Mouse (Mus musculus): ENCODE measurements around the gene Ccr8.
"Not testable (repeated sequence)": the region's sequence is repeated elsewhere in the genome, so short reads cannot be mapped to it uniquely, and the experiment has no call there.

Ccr8 gene

DNA sequence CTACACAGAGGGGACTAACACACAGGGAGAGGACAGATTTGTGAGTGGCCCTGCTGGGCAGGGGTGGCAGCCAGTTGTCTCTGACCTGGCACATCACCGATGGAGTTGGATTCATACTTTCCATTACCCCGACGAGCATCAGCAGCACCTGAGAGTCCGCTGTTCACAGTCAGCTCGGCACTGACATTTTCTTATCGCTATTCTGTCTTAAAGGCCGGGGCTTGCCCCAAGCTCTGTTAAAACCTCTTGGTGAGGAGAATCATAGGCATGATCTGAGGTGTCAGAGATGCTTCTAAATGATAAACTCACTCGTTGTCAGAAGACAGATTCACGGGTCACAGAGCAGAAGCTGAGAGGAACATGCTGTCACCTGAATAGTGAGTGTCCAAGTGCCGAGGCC is 828 bp upstream of the Ccr8 start:
- DNase-seq (ENCODE audit: low spot score): no peak

DNA sequence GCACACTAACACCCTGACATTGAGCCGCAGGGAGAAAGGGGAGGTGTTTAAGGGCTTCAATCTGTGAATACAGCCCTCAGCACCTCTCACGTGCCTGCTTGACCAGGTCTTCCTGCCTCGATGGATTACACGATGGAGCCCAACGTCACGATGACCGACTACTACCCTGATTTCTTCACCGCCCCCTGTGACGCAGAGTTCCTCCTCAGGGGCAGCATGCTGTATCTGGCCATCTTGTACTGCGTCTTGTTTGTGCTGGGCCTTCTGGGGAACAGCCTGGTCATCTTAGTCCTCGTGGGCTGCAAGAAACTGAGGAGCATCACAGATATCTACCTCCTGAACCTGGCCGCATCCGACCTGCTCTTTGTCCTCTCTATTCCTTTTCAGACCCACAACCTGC is 1.8 kb downstream of the Ccr8 start:
- no peak for DNase-seq (ENCODE audit: low spot score)

DNA sequence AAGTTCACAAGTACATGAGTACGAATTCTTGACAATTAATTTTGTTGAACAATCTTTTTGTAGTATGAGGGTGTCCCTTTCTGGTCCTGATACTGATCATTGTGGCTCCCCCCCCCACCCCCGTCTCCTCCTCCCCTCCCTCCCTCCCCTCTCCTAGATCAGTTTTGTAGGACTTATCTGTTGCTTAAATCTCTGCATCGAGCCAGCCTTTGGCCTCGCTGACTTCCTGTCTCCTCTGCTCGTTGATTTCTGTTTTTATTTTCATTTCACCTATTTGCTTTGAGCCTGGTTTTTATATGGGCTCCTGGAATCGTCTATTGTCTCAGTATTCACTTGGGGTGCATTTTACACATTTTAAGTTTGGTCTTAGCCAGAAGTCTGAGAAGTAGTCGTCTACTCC is 4.0 kb downstream of the Ccr8 start:
- DNase-seq (ENCODE audit: low spot score): no peak

DNA sequence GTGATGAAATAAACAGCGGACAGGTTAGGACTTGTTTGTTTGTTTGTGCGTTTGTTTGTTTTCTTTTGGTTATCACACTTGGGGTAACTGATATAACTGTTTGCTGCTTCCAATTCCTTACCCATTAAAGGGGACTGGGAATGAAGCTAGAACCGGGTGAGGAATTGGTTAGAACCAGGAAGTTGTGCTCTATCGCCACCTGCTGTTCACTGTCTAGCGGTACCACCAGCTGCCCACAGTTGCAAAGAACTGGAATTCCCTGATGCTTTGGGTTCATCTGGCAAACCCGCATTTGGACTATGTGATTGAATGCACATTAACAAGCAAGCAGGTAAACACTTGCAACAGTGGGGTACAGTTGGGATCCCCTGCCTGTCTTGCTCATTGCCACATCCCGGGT is 6.8 kb downstream of the Ccr8 start:
- peak; percentile 51 for DNase-seq (ENCODE audit: low spot score)

DNA sequence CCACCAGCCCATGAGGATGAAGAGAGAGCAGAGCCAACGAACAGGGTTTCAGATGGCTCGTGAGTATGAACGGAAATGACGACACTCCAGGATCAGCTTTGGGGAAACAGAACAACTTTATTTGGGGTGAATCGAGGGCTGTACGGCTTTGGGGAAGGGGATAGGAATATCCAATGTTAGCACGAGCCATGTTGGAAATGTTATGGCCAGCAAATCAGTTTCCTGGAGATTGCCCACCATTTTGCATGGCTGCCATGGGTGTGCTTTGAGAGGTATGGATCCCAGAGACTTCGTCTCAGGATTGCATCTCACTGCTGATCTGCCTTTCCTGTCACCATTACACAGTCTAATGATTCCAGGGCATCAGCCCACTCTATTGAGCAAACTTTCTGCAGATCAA is 7.4 kb downstream of the Ccr8 start:
- no peak for DNase-seq (ENCODE audit: low spot score)

DNA sequence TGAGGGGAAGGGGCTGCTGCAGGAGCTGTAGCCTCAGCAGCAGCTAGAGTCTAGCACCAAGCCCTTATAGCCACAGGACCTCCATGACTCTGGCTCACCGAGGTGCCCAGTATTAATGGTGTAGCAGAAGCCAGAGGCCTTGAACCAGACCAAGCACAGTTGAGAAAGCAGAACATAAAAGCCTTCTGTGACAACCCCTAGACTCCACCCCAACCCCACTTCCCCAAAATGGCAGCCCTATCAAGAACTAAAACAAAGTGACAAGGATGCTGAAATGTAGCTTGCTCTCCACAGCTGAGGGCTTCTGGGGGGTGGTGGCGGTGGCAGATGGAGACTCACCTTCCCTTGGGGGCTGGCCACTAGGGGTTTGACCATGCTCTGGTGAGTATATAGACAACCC is 9.3 kb downstream of the Ccr8 start:
- no peak for DNase-seq (ENCODE audit: low spot score)

DNA sequence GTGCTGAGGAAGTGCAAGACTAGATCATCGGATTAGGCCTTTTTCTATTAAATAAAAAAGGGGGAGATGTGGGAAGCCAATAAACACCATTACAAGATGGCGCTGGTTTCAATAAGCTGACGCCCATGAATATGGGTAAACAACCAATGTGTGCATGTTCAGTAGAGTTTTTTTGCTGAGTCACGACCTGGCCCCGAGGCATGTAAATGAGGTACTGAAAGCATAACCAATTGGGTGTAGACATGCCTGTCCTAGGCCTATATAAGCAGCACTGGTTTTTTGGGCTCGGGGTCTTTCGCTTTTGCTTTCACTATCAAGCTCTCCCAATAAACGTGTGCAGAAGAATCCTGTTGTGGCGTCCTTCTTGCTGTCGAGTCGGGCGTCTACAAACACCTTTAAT is 17.0 kb downstream of the Ccr8 start:
- not testable (repeated sequence) for DNase-seq (ENCODE audit: low spot score)

DNA sequence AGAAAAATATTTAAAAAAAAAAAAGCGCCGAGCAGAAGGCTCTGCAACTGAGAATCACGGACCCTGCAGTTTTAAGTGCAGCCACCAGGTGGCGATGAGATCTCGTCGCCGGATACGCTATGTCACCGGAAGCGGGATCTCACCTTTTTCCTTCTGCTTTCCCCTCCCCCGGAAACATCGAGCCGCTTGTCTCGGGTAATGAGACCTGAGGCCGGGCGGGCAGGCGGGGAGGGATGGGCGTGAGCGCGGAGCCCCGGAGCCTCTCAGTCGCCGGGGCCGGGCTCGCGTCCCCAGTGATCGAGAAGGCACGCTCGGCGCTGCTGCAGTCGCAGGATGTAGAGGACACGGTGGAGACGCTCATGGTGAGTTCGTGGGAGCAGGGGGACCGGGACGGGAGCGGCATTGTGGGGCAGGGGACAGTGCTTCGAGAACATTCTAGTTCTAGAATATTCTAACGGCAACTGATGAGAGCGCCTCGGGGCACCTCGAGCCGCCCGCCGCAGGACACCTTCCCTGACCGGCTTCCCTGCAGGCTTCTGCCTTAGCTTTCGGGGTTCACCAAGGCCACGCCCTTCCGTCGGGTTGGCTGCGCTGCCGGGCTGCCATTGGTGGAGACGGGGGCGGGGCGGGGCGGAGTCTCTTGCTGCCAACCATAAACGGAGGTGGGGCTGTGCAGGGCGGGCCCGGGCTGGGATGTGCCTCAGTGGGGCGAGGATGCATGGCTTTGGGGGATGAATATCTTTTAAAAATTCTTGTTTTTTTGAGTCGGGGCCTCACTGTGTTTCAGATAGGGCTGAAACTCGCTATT is 18.5 kb downstream of the Ccr8 start, which contains the start of gene Slc25a38:
Slc25a38 (plus strand) TSS at position 164 of the 808 bp plus-strand sequence.
- DNase-seq (ENCODE audit: low spot score): peak; percentile 86

DNA sequence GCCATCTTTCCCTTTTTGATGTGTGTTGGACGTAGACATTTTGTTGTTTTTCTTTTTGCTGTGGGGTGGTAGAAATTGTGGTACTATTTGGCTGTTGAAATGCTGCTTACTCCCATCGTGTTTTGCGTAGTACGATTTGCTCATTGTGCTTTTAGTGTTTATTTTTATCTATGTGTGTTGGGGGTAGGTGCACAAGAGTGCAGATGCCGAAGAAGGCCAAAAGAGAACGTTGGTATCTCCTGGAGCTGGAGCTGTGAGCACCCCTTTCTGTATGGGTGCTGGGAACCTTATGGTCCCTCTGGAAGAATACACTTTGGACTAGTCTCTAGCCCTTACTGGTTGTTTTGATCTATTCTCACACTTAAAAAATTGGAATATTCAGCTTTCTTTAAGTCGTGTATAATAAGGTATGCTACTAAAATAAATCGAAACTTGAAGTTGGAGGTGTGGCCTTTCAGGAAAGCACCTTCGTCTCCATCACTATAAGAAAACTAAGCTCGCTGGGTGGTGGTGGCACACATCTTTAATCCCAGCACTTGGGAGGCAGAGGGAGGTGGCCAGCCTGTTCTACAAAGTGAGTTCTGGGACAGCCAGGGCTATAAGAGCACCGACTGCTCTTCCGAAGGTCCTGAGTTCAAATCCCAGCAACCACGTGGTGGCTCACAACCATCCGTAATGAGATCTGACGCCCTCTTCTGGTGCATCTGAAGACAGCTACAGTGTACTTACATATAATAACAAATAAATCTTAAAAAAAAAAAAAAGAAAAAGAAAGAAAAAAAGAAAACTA is 19.4 kb downstream of the Ccr8 start:
- DNase-seq (ENCODE audit: low spot score): no peak

DNA sequence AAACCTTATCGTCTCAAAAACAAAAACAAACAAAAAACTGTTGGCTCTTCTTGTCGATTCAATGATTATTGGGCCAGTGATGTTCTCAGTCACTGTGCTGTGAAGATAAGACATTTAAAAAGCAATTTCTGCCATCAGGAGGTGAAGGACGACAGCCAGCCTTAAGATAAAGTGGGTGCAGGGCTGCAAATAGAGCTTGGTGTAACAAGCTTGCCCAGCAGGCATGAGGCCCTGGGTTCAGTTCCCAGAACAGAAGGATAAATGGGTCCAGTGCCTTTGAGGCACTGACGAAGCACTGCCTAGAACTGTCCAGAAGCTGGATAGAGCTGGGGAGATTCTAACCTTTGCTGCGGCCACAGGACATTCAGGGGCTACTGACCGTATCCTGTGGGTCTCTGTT is 20.6 kb downstream of the Ccr8 start:
- DNase-seq (ENCODE audit: low spot score): no peak

DNA sequence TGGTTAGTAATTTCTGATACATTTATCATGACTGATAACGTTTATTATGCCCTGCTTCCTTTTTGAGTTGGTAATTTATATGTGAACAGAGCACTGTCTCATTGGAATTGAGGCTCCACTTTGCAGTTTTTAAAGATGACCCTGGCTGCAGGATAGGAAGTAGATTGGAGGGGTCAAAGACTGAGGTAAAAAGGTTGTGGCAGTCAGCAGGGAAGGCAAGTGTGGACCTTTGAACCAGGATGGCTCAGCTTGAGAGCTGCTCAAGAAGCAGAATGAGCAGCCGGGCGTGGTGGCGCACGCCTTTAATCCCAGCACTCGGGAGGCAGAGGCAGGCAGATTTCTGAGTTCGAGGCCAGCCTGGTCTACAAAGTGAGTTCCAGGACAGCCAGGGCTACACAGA is 21.5 kb downstream of the Ccr8 start:
- DNase-seq (ENCODE audit: low spot score): no peak

DNA sequence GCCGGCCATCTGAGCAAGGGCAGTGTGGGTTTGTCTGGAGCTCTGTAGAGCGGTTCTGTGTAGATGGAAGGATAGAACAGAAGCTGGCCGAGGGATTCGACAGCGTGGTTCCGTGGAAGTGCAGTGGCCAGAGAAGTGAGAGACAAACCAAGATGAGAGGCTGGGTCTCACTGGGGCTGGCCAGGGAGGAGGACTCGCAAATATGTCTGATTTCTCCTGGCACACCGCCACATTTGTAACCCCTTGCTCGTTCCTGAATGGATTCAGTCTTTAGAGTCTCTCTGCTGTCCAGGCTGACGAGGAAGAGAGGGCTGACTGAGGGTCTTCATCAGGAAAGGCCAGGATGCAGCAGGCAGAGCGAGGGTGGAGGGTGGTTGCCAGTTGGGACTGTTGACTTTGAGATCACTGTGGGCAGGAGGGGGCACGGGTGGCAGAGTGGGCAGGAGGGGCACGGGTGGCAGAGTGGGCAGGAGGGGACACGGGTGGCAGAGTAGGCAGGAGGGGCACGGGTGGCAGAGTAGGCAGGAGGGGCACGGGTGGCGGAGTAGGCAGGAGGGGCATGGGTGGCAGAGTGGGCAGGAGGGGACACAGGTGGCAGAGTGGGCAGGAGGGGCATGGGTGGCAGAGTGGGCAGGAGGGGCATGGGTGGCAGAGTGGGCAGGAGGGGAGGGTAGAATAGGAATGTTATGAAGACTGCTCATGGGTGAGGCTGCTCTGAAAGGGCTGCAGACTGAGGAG is 22.3 kb downstream of the Ccr8 start:
- no peak for DNase-seq (ENCODE audit: low spot score)

DNA sequence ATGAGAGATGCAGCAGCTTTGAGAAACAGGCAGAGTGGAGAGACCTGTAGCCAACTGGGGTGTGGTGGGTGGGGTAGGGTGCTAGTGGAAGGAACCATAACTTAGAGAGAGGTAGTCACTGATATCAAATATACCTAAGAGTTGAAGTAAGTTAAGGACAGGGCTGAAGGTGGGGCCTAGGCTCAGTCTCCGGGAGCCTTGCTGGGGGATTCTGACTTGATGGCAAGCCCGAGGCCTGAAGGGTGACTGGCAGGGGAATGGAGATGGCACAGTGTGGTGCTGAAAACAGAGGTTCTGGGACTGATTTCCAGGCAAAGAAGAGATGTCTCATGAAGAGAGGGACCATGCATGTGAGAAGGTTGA is 22.9 kb downstream of the Ccr8 start:
- DNase-seq (ENCODE audit: low spot score): no peak

DNA sequence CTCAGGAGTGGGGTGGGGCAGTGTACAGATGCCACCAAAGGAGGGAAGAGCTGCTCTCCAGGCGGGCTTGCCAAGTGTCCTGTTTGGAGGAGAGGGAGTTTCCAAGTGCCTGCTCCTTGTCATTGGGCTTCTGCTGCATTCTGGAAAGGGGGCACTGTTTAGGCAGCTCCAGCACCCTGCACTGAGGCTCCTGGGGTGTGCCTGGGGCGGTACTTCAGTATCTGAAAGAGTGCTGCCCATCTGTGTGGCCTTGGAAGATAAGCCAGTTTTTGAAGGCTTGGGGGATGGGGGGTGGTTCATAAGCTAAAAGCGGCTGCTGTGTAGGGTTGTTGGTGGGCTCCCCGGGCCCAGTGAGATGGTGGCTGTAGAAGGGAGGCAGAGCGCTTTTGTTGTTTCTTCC is 23.7 kb downstream of the Ccr8 start:
- no peak for DNase-seq (ENCODE audit: low spot score)

DNA sequence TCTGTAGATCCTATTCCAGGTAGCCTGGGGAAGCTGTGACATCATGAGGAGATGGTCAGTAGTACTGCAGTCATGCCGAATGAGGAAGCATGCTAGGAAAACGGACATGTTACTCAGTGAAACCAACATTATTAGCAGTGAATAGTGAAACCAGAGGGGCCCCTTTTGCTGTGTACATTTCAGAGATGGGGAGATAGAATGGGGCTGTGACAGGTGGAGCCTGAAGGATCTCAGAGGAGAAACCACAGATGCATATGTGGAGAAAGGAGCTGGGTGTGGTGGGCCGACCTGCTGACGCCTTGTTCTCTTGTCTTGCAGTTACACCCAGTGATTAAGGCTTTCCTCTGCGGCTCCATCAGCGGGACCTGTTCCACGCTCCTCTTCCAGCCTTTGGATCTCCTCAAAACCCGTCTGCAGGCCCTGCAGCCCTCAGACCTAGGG is 24.3 kb downstream of the Ccr8 start:
- DNase-seq (ENCODE audit: low spot score): no peak

DNA sequence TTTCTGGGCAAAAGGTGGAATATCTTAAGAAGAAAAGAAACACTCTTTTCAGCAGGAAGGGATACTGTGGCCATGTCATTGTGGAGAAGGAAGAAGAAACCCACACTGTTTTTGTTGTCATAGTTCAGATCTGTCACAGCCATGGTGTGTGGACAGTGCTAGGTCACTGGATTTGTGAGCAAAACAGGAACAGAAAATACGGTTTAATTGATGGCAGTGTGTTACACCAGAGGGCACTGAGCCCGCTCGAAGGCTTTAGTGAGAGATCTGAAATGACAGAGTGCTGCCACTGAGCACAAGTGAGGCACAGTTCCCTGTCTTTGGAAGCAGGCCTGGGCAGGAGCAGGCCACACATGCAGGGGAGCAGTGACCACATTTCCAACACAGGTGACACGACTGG is 26.3 kb downstream of the Ccr8 start:
- no peak for DNase-seq (ENCODE audit: low spot score)

DNA sequence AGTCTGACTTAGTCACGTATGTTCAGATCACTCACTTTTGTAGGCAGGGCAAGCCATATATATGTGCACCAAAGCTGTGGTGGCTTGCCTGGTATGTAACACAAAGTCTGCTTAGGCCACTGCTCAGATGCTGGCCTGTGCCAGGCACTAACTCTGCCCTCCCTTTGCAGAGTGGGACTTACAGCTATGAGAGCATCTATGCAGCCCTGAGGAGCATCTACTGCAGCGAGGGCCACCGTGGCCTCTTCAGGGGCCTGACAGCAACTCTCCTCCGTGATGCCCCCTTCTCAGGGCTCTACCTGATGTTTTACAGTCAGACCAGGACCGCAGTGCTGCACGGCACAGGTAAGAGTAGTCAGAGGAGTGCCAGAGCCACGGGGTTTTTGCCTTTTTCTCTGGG is 28.6 kb downstream of the Ccr8 start:
- DNase-seq (ENCODE audit: low spot score): no peak

DNA sequence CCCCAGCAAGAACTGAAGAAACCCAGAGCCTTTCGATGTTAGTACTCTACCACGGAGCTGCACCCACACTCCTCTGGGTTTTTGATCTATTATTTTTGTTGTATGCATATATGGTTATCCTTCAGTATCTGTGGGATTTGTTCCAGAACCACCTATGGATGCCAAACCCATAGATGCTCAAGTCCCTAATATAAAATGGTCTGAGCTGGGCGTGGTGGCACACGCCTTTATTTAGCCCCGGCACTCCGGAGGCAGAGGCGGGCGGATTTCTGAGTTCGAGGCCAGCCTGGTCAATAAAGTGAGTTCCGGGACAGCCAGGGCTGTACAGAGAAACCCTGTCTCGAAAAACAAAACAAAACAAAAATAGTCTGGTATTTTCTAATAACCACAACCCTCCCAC is 35.0 kb downstream of the Ccr8 start:
- no peak for DNase-seq (ENCODE audit: low spot score)

DNA sequence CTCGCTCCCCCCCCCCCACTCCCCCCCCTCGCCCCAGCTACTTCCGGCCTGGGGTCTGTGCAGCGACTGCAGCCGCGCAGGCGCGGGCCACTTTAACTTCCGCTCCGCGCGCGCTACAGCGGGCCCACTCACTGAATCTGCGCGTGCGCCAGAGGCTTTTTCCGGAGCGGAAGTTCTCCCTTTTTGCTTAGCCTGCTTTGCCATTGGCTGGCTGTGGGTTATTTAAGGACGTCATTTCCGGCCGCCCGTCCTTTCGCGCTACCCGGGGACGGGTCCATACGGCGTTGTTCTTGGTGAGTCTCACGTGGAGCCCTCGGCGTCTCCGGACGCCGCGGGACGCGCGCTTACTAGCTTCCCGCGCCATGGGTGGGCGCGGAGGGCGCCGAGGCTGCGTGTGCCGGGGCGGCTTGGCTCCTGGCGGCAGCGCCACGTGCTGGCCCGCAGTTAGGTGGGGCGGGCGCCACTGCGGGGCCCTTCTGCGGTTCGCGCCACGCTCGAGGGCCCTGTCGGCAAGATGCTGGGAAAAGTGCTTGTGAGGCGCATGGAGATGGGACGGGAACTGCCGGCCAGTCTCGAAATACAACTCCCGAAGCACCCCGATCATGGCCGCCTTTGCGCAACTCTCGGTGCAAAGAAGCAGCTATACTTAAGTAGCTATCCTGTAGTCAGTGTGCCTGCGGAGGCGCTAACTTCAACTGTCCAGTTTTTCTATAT is 35.8 kb downstream of the Ccr8 start, which contains the start of gene Rpsa:
Rpsa (plus strand) TSS at position 152 of the 714 bp plus-strand sequence.
- peak; percentile 91 for DNase-seq (ENCODE audit: low spot score)

DNA sequence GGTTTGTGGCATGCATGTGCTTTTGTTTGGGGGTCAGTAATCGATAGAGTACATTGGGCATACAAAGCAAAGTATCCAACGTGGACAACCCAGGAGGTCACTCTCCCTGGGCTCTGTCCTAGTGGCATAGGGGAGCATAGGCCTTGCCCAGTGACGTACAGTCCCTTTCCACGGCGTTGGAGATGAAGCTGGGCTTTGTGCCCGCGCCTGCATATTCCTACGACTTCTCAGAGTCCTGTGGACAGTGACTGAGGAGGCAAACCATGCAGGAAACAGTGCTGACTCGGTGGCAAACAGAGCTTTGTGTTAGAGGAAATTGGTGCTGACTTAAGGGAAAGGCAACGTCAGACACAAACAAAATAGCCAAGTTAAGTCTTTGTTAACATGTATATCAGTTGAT is 37.4 kb downstream of the Ccr8 start:
- DNase-seq (ENCODE audit: low spot score): no peak

DNA sequence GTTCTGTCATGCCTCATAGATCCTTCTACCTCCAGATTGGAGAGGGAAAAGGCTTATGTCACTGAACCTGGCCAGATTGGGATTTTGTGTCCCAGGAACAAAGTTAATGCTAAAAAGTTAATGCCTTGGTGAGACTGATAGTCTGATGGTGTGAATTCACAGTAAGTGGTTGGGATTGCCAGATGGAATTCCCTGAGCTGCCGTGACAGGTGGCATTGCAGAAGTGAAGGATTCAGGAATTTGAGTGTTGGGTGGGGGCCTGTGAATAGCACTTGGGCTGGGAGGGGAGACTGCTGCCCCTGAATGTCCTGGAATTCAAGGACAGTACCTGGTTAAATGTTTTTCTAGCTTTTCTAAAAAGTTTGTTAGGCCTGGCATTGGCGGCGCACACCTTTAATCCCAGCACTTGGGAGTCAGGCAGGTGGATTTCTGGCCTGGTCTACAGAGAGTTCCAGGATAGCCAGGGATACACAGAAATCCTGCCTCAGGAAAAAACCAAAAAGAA is 39.9 kb downstream of the Ccr8 start:
- DNase-seq (ENCODE audit: low spot score): no peak

Data from ovary, postnatal 14 days (tissue).